Mouse (Mus musculus) mesoderm, embryonic 11.5 days (tissue): ENCODE results near the gene Ehd2.

ENCODE experiments used
- DNase-seq: peaks from one replicate; pipeline ENCODE4 v3.0.0-alpha.2; 2012; ENCODE audit warnings: low read depth, low spot score

The Ehd2 gene

GRCm38 (mm10) chr7:15907971-15908590 lies 59.3 kb downstream of the Ehd2 start:
- DNase-seq, result no peak

GRCm38 (mm10) chr7:15906602-15907001 lies 60.8 kb downstream of the Ehd2 start:
- DNase-seq, result no peak

- DNase-seq, result no peak
Observed at GRCm38 (mm10) chr7:15905861-15906260, 61.5 kb downstream of the Ehd2 start.

- no peak for DNase-seq
Observed at GRCm38 (mm10) chr7:15901366-15902048, 65.9 kb downstream of the Ehd2 start.
